Mouse (Mus musculus) urinary bladder, adult 2 months (tissue): ENCODE results near the gene Fyb. TPM values are rescaled to one million over a fixed set of nuclear protein-coding genes. Genes with fewer than 3 reads are reported as not detected.
"Not testable (repeated sequence)": the region's sequence is repeated elsewhere in the genome, so short reads cannot be mapped to it uniquely, and the experiment has no call there.

ENCODE experiments used
- DNase-seq: peaks from one replicate; pipeline ENCODE4 v3.0.0; 2022; ENCODE audit warnings: low spot score
- polyA plus RNA-seq: library from polyadenylated mRNA; depleted of rRNA; stranded (reverse); fragments of >200 nt; gene quantifications from 2 replicates; pipeline ENCODE4 v1.2.3, GENCODE M21; 2012

Fyb gene
- polyA plus RNA-seq, 1 experiment, result 9.9 TPM

GRCm38 (mm10) chr15:6562161-6562560 is 39.5 kb downstream of the Fyb start:
- no peak for DNase-seq

- DNase-seq, result no peak
Observed at GRCm38 (mm10) chr15:6562629-6563028, 40.0 kb downstream of the Fyb start.

GRCm38 (mm10) chr15:6564977-6565421 is 42.3 kb downstream of the Fyb start:
- DNase-seq, result no peak

- no peak for DNase-seq
Observed at GRCm38 (mm10) chr15:6565873-6566272, 43.2 kb downstream of the Fyb start.

GRCm38 (mm10) chr15:6567993-6568392 is 45.3 kb downstream of the Fyb start:
- DNase-seq, result no peak

GRCm38 (mm10) chr15:6568605-6569004 is 46.0 kb downstream of the Fyb start:
- DNase-seq, result no peak

- no peak for DNase-seq
Observed at GRCm38 (mm10) chr15:6569074-6569473, 46.4 kb downstream of the Fyb start.

- no peak for DNase-seq
Observed at GRCm38 (mm10) chr15:6570164-6570861, 47.7 kb downstream of the Fyb start.

GRCm38 (mm10) chr15:6570876-6571275 is 48.2 kb downstream of the Fyb start:
- no peak for DNase-seq

GRCm38 (mm10) chr15:6574283-6574960 is 51.8 kb downstream of the Fyb start:
- no peak for DNase-seq

GRCm38 (mm10) chr15:6577971-6578370 is 55.3 kb downstream of the Fyb start:
- DNase-seq, result no peak

- DNase-seq, result no peak
Observed at GRCm38 (mm10) chr15:6578654-6579053, 56.0 kb downstream of the Fyb start.

GRCm38 (mm10) chr15:6579194-6579768 is 56.6 kb downstream of the Fyb start:
- no peak for DNase-seq

- no peak for DNase-seq
Observed at GRCm38 (mm10) chr15:6579769-6580261, 57.2 kb downstream of the Fyb start.

GRCm38 (mm10) chr15:6584645-6585044 is 62.0 kb downstream of the Fyb start:
- no peak for DNase-seq

GRCm38 (mm10) chr15:6586351-6586750 is 63.7 kb downstream of the Fyb start:
- not testable (repeated sequence) for DNase-seq

GRCm38 (mm10) chr15:6587526-6587925 is 64.9 kb downstream of the Fyb start:
- no peak for DNase-seq

GRCm38 (mm10) chr15:6588192-6588591 is 65.5 kb downstream of the Fyb start:
- DNase-seq, result no peak

GRCm38 (mm10) chr15:6590846-6591451 is 68.3 kb downstream of the Fyb start:
- DNase-seq, result no peak

- DNase-seq, result no peak
Observed at GRCm38 (mm10) chr15:6591527-6591926, 68.9 kb downstream of the Fyb start.

- no peak for DNase-seq
Observed at GRCm38 (mm10) chr15:6592561-6593253, 70.1 kb downstream of the Fyb start.

GRCm38 (mm10) chr15:6593254-6593623 is 70.6 kb downstream of the Fyb start:
- no peak for DNase-seq
